Mouse (Mus musculus) testis, adult 2 months (tissue): ENCODE measurements around the gene A430078G23Rik. TPM values are rescaled to one million over a fixed set of nuclear protein-coding genes. Genes with fewer than 3 reads are reported as not detected.

ENCODE experiments used
- H3K27ac ChIP-seq: fragments of 200-500 bp; 2 replicates; pipeline ENCODE4 v1.5.1; 2012; ENCODE audit warnings: low read depth, low read length; ENCODE audit not compliant: control insufficient read depth, insufficient read depth
- H3K27me3 ChIP-seq: fragments of 200-500 bp; 2 replicates; pipeline ENCODE4 v1.6.1; 2012; ENCODE audit warnings: mild to moderate bottlenecking, low read length, moderate library complexity; ENCODE audit not compliant: control insufficient read depth, insufficient read depth
- H3K36me3 ChIP-seq: fragments of 200-500 bp; 2 replicates; pipeline ENCODE4 v1.6.1; 2012; ENCODE audit warnings: mild to moderate bottlenecking, low read length; ENCODE audit not compliant: control insufficient read depth, insufficient read depth
- H3K4me1 ChIP-seq: fragments of 200-500 bp; 2 replicates; pipeline ENCODE4 v1.6.1; 2012; ENCODE audit warnings: low read length; ENCODE audit not compliant: control insufficient read depth, insufficient read depth
- H3K4me3 ChIP-seq: fragments of 200-500 bp; 2 replicates; pipeline ENCODE4 v1.5.1; 2012; ENCODE audit warnings: low read depth, mild to moderate bottlenecking, low read length, moderate library complexity, mixed read lengths; ENCODE audit not compliant: control insufficient read depth
- CTCF ChIP-seq: fragments of 200-500 bp; IDR thresholded peaks from 2 replicates; pipeline ENCODE4 v1.5.1; 2012; ENCODE audit warnings: low read depth, mild to moderate bottlenecking, inconsistent platforms, low read length, moderate library complexity; ENCODE audit not compliant: control insufficient read depth, insufficient read depth, insufficient replicate concordance
- POLR2A ChIP-seq: fragments of 200-500 bp; IDR thresholded peaks from 2 replicates; pipeline ENCODE4 v1.6.1; 2012; ENCODE audit warnings: low read depth, mild to moderate bottlenecking, inconsistent platforms, low read length, moderate library complexity; ENCODE audit not compliant: control insufficient read depth
- polyA plus RNA-seq: library from polyadenylated mRNA; depleted of rRNA; stranded (reverse); fragments of >200 nt; gene quantifications from 2 replicates; pipeline ENCODE4 v1.2.3, GENCODE M21; 2012

The A430078G23Rik gene
- polyA plus RNA-seq, 1 experiment: 0.46 TPM

DNA sequence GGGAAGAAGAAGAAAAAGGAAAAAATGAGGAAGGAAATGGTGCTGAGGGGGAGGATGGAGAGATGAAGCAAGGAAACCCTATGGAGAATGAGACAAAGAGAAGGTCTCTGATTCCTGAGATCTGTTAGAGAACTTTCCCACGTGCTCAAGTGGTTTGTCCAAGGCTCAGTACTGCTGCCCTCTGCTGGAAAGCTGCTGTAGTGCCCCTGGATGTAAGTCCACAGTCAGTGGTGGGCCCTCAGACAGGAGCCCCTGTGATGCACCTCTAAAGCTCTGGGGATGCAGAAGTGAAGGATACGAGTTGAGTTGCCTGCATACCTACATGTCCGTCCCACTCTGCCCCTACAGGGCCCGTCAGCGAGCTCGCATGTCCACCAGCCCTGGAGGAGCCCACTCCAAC is 34.1 kb downstream of the A430078G23Rik start:
- no peaks in the 10 kb centered on the region for H3K27me3 ChIP-seq
- H3K27ac ChIP-seq: no peak overlapping the region
- no peaks in the 10 kb centered on the region for H3K36me3 ChIP-seq
- no peak for TF ChIP-seq POLR2A
- TF ChIP-seq CTCF: peak; percentile 75; the same call in 1 of the 2 replicates
- H3K4me1 ChIP-seq: no peaks in the 10 kb centered on the region
- H3K4me3 ChIP-seq: no peak overlapping the region

- no peak overlapping the region for H3K27ac ChIP-seq
These were observed 35.5 kb downstream of the A430078G23Rik start for GRCm38 (mm10) chr8:3388591-3389338.

DNA sequence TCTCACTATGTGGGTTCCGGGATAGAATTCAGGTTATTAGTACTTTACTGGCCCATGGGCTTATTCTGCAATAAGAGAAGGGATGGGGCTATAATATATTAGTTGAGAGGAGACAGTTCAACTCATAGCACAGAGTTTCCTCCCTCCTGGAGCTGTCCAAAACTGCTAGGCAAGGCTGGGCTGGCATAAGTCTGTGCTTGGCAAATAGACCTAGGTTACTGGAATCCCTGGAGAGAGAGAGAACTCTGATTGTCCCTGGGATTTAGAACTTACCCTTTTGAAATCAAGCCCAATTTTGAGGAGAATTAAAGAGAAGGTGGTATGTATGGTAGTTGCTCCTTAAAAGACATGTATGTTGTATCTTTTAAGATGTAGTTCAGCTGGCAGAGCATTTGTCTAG is 36.3 kb downstream of the A430078G23Rik start:
- Histone ChIP-seq H3K4me3 (no peak overlapping the region), H3K27me3 (no peaks in the 10 kb centered on the region), H3K27ac (no peak overlapping the region), H3K4me1 (peaks cover 7% of the 10 kb centered on the region), H3K36me3 (no peaks in the 10 kb centered on the region)
- TF ChIP-seq POLR2A (no peak), CTCF (no peak)

More at GRCm38 (mm10) chr8:3388591-3389338, 35.5 kb downstream of the A430078G23Rik start:
- no peak for TF ChIP-seq CTCF
- TF ChIP-seq POLR2A: no peak
- Histone ChIP-seq H3K4me3 (no peak overlapping the region), H3K27me3 (no peaks in the 10 kb centered on the region), H3K36me3 (no peaks in the 10 kb centered on the region), H3K4me1 (peaks cover 7% of the 10 kb centered on the region)

- no peak for TF ChIP-seq POLR2A
- no peaks in the 10 kb centered on the region for H3K27me3 ChIP-seq
- no peaks in the 10 kb centered on the region for H3K36me3 ChIP-seq
- peak overlapping the region; percentile 77 for H3K4me3 ChIP-seq
- peaks cover 11% of the 10 kb centered on the region for H3K4me1 ChIP-seq
- H3K27ac ChIP-seq: no peak overlapping the region
These were observed 39.1 kb downstream of the A430078G23Rik start for GRCm38 (mm10) chr8:3392293-3392692.

GRCm38 (mm10) chr8:3392771-3393710 is 39.8 kb downstream of the A430078G23Rik start, which contains the start of gene Arhgef18:
TSS of gene Arhgef18 (plus strand) at chr8:3393006.
- TF ChIP-seq CTCF (no peak), POLR2A (peak; percentile 74)
- Histone ChIP-seq H3K4me1 (peaks cover 11% of the 10 kb centered on the region), H3K4me3 (peak within 1 kb of the TSS; percentile 77), H3K36me3 (no peaks in the 10 kb centered on the region), H3K27ac (peak within 1 kb of the TSS; percentile 5; the same call in 1 of the 2 replicates), H3K27me3 (no peaks in the 10 kb centered on the region)

- Histone ChIP-seq H3K27me3 (no peaks in the 10 kb centered on the region), H3K27ac (no peak overlapping the region; the same call in 1 of the 2 replicates), H3K4me1 (peaks cover 11% of the 10 kb centered on the region), H3K36me3 (no peaks in the 10 kb centered on the region), H3K4me3 (no peak overlapping the region)
- TF ChIP-seq CTCF: no peak
- no peak for TF ChIP-seq POLR2A
These were observed 41.4 kb downstream of the A430078G23Rik start for GRCm38 (mm10) chr8:3394600-3394999.

DNA sequence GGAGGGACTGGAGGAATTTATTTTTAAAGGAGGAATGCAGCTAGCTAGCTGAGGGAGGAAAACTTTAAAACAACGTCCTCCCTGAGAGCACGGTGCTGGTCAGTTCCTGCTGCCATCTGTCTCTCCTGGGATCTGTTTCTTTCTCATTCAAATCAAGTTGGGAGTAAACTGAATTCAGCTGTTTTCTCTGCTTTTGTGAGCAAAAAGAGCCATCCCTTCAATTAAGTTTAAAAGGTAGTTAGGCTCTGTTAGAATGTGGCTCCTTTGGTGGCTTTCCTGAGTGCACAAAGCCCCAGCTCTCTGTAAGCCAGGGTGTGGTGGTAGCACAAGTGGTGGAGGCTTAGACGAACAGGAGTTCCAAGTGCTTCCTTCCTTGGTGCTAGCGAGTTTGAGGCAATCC is 42.0 kb downstream of the A430078G23Rik start:
- Histone ChIP-seq H3K27me3 (no peaks in the 10 kb centered on the region), H3K4me3 (no peak overlapping the region), H3K36me3 (no peaks in the 10 kb centered on the region), H3K27ac (no peak overlapping the region), H3K4me1 (peaks cover 11% of the 10 kb centered on the region)
- no peak for TF ChIP-seq CTCF
- TF ChIP-seq POLR2A: no peak
